Mouse (Mus musculus) MN1 (cell line): ENCODE measurements around the gene Dpm3.
"Not testable (repeated sequence)": the region's sequence is repeated elsewhere in the genome, so short reads cannot be mapped to it uniquely, and the experiment has no call there.

ENCODE experiments used
- DNase-seq: peaks from one replicate; pipeline ENCODE4 v3.0.0-alpha.2; 2016; ENCODE audit warnings: low spot score

Gene Dpm3

DNA sequence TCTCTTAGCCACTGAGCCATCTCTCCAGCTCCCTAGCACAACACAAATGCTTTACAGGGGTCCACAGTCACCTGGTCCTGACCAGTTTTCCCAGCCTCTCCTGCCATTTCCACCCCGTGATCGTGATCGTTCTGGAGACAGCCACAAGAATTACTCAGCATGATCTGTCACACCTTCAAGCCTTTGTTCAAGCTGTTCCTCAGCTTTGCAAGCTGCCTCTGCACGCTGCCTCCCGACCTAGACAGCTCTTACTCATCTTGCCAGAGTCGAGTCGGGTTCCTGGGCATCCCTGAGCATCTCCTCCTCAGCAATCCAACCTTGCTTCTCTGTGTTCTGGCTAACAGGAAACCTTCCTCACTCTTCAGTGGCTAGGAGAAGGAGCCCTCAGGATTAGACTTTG is at the start of gene Dpm3:
Dpm3 (plus strand) TSS at position 283 of the 400 bp plus-strand sequence.
- no peak for DNase-seq

DNA sequence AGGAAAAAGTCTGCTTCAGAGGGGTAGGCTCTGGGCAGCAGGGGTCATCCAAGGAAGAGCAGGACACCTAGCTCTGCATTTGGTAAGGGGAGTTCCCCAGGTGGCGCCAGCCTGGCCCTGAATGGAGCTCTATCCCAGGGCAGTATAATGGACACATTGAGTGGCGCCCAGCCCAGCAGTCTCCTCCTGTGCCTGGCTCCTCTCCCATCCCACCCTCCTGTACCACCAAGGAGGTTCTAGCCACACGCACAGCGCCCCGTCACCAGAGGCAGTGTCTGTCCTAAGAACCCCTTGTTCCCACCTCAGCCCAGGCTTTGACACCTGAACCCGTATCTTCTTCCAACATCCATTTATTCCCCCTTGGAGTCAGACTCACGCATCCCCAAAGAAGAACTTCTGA is 49.4 kb upstream of the Dpm3 start:
- DNase-seq = no peak

DNA sequence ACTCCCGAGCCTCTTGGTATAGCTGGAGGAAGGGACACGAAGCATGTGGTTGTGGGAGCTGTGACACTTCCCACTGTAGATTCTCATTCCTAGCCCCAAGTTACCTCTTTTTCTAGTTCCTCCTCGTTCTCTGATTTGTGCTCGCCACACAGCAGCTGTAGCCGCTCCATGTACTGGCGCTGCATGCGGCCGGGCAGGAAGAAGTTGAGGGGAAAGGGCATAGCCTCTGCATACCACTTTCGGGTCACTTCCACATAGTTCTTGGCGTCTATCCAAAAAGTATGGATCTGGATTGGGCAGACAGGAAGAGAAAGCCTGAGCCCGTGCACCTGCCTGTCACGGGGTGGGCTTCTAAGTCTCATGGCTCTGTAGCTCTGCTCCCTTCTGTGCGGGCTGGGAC is 49.0 kb upstream of the Dpm3 start:
- peak; percentile 44 for DNase-seq

DNA sequence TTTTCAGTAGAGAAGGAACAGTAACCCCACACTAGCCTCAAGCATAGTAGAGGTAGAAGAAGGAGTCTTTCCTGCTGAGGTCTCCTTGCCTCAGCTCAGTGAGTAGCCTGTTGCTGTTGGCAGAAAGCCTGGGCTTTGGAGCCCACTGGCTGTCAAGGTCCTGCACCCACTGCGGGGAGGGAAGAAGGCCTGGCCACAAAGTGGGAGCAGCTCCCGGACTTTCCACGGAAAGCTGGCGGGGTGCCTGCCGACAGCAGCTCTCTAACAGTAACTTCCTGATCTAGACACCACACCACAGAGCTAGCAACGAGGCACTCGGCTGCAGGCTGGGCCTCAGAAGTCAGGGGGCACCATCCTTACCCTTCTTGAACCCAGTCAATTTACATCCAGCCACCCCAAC is 48.4 kb upstream of the Dpm3 start:
- peak; percentile 27 for DNase-seq

DNA sequence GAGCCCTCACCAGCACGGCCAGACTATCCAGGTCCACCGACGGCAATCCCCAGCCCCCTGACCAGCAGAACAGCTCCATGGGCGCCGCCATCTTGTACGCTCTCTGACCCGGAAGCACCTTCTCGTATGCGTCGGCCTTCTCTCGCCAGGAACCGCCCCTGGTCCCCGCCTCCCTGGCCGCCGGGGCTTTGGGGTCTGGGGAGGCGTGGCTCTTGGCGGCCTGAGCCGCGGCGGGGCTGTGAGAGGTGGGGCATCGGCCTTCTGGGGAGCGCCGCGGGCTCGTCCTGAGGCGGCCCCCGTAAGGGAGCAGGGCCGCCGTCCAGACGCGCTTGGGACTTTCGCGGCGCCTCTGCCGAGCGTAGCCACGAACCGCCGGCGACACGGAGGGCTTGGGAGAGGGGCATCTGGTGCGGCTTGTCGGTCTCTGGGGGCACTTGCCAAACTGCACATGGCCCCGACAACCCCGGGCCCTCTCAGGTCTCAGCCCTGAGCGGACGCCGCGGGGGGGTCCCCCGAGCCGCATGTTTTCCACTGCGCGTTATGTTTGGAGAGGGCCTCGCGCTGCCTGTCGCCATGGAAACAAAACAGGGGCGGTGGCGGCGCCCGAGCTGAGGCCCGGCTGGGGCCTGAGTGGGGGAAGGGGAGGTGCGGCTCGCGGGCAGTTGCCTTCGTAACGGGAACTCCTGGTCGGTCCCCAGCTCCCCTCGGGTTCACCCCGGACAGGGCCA is 45.2 kb upstream of the Dpm3 start:
- peak; percentile 97 for DNase-seq

DNA sequence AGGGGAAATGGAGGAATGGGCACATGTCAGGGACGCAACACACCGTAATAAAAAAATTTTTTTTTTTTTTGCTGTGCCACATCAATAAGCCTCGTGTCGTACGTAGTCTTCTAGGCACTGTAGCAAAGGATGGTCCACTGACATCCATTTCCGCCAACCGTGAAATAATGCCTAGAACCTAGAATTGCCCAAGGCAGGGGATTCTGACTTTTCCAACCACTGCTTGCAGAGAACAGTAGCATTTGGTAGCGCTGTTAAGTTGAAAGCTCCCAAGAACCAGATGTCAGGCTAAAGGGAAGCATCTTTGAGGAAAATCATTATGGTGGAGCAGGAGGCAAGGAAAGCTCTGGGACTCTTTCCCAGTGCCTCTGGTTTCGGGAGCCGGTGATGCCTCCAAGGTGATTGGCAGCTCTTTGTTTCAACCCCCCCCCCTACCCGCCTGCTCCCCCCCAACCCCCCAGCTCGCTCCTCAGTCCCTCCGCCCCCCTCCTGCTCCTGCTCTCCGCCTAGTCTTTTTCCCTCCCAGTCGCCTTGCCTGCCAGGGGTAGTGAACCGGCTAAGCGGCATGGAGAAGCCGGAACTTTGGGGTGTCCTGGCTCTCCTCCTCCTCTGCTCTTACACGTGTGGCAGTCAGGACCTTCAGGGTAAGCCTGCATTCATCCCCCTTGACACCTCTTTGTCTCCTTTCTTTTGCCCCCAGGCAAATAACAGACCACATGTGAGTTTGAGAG is 44.3 kb upstream of the Dpm3 start, which contains the start of gene Thbs3:
Thbs3 (plus strand) TSS at position 500 of the 731 bp plus-strand sequence.
- DNase-seq = peak; percentile 61

DNA sequence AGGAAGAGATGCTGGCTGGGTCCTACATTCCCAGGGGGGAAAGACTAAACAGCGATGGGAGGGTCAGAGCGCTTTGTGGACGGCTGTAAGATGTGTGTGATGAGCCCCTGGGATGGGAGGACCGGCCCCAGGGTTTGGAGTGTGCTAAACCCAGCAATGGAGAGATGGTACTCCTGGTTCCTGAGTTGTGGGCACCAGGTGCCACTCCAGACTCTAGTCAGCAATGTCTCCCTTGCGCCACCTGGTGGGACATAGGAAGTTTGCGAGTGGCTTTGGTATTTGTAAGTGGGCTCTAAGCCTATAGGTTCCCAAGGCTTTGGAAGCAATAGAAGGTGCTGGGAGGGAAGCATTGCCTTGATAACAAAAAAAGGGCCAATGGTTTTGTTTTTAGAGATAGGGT is 43.3 kb upstream of the Dpm3 start:
- peak; percentile 95 for DNase-seq

DNA sequence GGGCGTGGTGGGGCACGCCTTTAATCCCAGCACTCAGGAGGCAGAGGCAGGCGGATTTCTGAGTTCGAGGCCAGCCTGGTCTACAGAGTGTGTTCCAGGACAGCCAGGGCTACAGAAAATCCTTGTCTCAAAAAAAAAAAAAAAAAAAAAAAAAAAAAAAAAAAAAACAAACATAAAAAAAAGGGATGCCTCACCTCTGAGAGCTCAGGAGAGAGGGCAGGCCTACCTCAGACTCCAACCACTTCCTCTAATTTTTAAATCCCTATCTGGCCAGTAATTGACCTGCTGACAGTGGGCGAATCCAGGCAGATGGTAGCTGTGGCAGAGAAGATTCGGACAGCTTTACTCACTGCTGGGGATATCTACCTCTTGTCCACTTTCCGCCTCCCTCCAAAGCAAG is 42.8 kb upstream of the Dpm3 start:
- DNase-seq = not testable (repeated sequence)

DNA sequence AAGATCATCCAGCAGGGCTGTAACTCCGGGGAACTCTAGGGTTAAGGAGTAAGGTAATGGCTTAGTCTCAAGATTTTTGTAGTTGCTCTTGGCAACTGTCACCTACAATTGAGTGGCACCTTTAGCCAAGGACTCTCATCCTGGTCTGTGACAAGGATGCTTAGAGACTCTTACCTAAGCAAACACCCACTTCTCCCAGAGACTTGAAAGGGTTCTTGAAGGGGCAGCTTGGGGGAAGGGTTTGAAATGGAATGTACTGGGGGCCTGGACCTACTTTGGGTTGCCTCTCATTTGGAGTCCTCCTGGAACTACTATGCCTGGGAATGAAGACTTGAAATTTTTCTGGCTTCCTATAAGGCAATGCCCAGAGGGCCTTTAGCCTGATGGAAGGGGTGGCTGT is 40.9 kb upstream of the Dpm3 start:
- no peak for DNase-seq

DNA sequence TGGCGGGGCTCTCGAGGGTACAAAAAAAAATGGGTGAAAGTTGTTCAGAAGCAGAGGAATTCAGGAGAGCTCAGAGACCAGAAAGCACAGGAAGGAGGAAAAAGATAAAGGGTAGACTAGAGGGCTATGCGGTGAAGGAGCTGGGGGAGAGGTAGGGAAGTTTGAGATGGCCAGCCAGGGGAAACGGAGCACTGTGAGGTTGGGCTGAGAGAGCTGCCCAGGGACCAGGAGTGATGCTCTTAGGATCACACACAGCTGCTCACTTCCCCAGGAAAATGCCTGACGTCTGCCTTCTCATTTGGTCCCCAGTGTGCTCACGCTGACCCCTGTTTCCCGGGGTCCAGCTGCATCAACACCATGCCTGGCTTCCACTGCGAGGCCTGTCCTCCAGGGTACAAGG is 39.6 kb upstream of the Dpm3 start:
- no peak for DNase-seq

DNA sequence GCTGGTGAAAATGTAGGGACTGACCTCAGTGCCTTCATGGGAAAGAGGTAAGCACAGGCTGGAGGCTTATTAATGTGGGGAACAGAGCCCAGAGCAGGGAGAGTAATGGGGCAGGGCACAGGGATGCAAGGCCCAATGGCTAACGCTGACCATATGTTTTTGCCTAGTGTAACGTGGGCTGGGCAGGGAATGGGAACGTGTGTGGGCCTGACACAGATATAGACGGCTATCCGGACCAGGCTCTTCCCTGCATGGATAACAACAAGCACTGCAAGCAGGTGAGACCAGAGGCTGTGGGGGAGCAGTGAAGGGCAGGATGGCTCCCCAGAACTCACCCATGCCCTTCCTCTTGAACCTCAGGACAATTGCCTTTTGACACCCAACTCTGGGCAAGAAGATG is 38.0 kb upstream of the Dpm3 start:
- DNase-seq = no peak

DNA sequence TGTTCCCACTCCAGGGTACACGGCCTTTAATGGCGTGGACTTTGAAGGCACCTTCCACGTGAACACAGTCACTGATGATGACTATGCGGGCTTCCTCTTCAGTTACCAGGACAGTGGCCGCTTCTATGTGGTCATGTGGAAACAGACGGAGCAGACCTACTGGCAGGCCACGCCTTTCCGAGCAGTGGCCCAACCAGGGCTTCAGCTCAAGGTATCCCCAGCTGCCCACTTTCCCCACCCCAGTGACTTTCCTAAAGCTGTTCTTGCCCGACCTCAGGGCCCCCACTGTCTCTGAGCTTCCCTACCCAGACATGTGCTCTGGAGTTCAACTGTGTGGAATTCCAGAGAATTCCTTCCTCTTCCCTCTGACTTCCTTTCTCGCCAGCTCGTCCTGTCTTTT is 34.4 kb upstream of the Dpm3 start:
- DNase-seq = no peak

DNA sequence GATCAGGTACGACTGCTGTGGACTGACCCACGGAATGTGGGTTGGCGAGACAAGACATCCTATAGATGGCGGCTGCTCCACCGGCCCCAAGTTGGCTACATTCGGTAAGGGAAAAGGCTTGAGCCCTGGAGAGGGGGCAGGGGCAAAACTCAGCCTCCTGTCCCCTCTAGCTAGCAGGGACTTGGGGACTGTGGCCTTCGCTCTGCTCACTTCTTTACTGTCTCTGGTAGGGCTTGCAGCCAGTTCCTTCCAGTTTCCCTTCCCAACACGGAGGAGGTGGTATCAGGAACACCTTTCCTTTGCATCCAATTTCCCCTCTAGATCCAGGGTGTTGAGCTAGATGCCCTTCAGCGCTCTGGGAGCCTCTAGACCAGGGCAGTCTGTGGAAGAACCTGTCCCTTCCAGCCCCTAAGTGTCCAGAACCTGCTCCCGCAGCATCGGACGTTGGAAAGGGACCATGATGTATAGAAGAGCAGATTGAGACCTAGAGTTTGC is 33.8 kb upstream of the Dpm3 start:
- no peak for DNase-seq

DNA sequence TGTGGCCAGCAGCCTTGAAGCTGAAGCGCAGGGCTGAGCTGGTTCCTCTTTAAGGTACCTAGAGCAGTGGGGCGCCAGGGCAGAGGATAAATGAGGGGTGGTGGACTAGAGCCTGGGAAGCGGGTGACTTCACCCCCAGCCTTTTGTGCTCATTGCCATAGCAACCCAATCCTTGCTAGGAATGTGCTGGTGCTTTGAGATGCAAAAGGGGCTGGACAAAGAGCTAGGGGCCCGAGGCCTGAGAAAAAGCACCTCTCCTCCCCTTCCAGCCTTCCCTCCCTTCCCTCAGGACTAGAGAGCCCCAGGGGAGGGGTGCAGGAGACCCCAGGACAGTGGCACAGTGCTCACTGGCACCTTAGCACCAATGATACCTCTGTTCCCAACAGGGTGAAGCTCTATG is 33.2 kb upstream of the Dpm3 start:
- no peak for DNase-seq

DNA sequence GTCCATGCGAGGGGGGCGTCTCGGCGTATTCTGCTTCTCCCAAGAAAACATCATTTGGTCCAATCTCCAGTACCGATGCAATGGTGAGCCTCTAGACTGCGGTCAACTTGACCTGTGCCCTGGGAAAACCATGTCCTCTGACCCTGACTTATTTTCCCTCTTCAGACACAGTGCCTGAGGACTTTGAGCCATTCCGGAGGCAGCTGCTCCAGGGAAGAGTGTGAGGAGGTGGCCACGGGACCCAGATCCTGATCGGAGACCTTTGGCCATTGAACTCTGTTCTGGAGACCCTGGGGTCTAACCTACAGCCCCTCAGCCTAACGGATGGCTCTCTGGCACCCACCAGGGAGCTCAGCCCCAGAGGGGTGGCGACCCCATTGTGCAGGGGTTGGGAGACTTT is 32.8 kb upstream of the Dpm3 start:
- DNase-seq = no peak

DNA sequence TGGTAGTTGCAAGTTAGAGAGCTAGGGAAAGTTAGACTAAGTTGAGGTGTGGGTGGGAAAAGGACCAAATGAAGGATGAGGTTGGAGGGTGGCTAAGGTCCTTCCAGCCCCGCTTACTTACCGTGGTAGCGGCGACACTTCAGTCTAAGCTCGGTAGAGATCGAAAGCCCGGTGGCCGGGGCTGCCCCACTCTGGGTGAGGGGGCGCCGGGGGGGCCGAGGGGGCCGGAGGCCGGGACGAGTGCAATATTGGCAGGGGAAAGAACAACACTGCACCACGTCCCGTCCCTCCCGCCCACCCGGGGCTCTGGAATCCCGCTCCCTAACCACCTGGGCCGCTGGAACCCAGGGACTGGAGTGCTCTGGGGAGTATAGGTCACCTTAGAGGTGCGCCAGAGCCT is 32.3 kb upstream of the Dpm3 start, which contains the start of gene Mtx1:
Mtx1 (minus strand) TSS at position 189 of the 400 bp plus-strand sequence.
- no peak for DNase-seq

DNA sequence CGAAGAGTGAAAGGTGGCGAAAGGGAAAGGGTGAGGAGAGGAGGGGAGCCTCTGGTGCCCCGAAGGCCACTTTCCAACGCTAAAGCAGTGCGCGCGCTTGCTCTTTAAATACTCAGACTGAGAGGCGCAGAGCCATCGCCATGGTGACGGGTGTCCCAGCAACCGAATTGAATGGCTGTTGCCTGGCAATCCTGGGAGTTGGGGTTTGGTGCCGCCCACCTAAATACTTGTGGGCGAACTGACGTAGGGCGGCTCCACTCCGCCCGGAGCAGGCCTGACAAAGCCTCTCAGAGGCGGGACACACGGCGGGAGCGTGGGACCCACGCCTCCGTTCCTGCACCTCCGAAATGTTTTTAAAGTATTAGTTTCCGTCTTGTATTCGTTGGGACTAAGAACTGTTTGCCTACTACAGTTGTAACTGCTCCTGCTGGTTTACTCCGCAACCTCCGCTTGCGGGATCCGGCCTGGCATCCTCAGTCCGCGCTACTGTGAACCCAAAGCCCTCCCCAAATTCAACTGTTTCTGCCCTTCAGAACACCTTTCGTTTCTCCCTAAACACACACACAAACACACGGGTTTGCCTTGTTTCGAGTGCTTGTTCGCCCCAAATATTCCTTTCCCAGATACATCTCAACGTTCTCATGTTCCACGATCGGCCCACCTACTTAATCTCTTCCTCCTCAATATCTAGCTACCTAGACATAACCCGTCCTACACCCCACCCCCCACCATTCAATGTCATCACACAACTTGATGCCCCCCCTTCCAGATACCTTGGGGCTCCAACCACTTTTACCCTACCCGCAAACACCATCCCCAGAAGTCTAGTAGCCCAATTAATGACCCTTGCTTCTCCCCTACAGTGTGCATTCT is 31.6 kb upstream of the Dpm3 start:
- peak; percentile 91 for DNase-seq

DNA sequence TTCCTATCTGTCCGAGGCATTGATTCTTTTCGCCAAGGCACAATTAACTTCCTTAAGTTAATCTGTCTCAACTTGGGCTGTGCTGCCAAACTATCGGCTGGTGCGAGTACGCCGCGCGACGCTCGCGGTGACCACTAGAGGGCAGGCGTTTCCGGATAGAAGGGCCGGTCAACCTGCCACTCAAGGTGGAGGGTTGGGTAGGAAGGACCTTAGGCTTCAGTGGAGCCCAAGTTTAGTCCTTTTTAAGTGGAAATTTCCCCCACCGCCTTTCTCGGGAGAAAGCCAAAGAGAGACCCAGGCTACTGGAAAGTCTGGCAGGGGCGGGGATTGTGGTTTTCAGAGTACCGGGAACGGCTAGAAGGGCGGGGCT is 31.0 kb upstream of the Dpm3 start:
- DNase-seq = peak; percentile 91

DNA sequence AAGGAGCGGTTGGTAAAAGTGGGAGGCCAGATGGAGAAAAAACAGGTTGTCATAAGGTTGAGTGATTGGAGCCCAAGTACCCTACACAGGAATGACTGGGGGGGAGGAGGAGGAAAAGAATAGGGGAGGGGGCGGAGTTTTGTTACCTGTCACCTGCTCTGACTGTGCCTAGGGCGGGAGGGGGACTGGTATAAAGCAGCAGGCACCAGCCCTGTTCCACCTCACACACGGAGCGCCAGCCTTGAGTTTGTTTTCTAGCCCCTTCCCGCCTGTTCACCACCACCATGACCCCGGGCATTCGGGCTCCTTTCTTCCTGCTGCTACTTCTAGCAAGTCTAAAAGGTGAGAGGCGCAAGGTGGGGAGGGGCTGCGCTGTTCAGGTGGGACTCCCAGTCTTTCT is 30.3 kb upstream of the Dpm3 start, which contains the start of gene Muc1:
Muc1 (plus strand) TSS at position 222 of the 400 bp plus-strand sequence.
- DNase-seq = no peak

DNA sequence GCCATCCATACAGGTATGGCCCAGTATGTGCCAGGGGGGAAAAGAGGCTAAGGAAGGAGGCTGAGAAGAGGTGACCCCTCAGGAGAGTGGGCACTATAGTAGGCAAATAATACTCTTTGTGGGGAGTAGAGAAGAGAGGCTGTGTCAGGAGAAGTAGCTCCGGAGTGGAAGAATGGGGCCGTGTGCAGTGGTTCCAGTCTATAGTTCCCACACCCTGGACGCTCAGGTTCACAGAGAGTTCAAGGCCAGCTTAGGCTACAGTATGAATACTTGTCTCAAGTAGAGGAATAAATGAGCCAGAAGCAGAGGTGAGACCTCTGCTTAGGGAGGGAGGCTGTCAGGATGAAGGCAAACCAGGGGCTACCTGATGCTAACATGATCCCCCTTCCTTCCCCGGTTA is 29.9 kb upstream of the Dpm3 start:
- no peak for DNase-seq

DNA sequence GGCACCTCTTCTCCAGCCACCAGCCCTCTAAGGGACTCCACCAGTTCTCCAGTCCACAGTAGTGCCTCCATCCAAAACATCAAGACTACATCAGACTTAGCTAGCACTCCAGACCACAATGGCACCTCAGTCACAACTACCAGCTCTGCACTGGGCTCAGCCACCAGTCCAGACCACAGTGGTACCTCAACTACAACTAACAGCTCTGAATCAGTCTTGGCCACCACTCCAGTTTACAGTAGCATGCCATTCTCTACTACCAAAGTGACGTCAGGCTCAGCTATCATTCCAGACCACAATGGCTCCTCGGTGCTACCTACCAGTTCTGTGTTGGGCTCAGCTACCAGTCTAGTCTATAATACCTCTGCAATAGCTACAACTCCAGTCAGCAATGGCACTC is 28.6 kb upstream of the Dpm3 start:
- no peak for DNase-seq

DNA sequence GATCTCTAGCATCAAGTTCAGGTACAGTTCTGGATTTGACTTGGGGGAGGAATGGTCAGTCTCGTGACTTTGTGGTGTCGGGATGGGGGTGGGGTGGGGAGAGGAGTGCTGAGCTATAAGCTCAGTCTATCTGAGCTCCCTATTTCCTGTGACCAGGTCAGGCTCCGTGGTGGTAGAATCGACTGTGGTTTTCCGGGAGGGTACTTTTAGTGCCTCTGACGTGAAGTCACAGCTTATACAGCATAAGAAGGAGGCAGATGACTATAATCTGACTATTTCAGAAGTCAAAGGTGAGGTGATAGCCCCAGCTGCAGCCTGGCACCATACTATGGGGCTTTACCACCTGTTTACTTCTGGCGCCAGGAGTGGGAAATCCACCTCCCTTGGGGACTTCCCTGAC is 27.8 kb upstream of the Dpm3 start:
- no peak for DNase-seq
